Mouse (Mus musculus): ENCODE measurements around the gene Cacna1c.

DNA sequence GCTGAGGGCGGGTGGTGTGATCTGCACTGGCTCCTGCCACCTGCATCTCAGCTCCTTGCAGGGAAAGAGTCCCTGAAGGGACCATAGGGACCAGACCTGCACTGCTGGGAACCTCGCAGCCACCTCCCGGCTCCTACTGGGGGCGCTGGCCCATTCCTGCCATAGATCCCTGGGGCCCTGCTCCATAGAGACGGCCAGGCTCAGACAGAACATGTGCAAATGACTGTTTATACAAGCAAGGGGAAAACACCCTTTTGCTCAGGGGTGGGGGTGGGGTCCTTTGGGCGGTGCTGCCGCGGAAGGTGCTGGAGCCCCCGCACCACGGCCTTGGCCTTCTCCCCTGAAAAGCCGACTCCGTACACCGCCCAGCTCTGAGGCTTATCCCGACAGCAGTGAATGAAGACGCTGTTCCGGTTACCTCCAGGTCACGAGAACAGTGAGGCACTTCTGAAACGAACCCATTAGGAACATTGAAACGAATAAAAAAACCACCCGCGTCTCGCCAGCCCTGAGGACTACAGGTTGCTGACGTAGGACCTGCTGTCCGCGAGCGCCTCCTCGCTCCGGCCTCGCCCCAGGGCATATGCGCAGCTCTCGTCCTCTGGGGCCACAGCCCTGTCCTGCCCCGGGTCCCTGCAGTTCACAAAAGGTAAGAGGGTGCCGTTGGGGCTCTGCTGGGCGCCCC lies 602.7 kb downstream of the Cacna1c start:
- TF ChIP-seq GATA1 (IDR thresholded peaks at IDR 0.05; ENCODE audit: borderline replicate concordance, low read length) (no peak), FLI1 (IDR thresholded peaks at IDR 0.05; ENCODE audit: low read length) (no peak)

Data from megakaryocyte, embryonic 14.5 days (primary cell).